9 mouse cellular contexts compared by ENCODE assay signal in the genomic region with DNA sequence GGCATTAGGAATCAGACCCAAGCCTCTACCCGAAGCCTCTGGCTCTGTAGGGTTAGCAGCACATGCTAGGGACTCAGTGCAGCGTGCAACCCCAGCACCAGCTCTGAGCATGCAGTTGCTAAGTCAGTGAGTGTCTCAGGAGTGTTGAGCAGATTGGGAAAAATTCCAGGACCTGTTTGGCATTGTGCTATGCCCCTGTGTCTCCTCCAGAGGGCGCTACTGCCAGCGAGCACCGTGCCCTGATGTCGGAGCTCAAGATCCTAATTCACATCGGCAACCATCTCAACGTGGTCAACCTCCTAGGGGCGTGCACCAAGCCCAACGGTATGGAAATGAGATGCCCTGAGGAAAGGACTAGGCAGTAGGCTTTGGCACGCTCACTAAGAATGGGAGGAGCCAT. TPM values are rescaled to one million over a fixed set of nuclear protein-coding genes. Genes with fewer than 3 reads are reported as not detected.
DNase-seq lines count a peak whose midpoint lies in the region; ATAC-seq lines count a peak whose summit lies in the region.
"Had no signal": no experiment of that assay in that cellular context is flagged by ENCODE, and none has a peak within 500 bp of the region (broad histone marks: within the 10 kb centered on the region; RNA-seq: fewer than 3 reads in every experiment).

No protein-coding gene starts in this region.

- H3K9ac ChIP-seq in heart, embryonic 11.5 days (ENCODE audit: low read depth, low read length) = no peak overlapping the region
- no peak overlapping the region for H3K9ac ChIP-seq in embryonic facial prominence, embryonic 13.5 days
- H3K9ac ChIP-seq in liver, embryonic 12.5 days = no peak overlapping the region

- no peak overlapping the region for H3K27ac ChIP-seq in heart, embryonic 11.5 days (ENCODE audit: low read depth, low read length)
- no peak overlapping the region for H3K27ac ChIP-seq in embryonic facial prominence, embryonic 13.5 days
- no peak overlapping the region for H3K27ac ChIP-seq in liver, embryonic 12.5 days

- DNase-seq in heart, postnatal 25 days (ENCODE audit: low spot score) = no peak
- peak; percentile 91 for DNase-seq in ES-CJ7 (ENCODE audit: low read depth, low spot score)
- DNase-seq in thymus, postnatal 14 days = no peak
- DNase-seq in adrenal gland, adult 8-10 months = no peak
- no peak for DNase-seq in left cerebral cortex, adult 18-20 months (ENCODE audit: low spot score in 2 of 2)

- H3K36me3 ChIP-seq in heart, embryonic 11.5 days (ENCODE audit: control insufficient read depth, insufficient read depth, low read length) = no peaks in the 10 kb centered on the region
- no peaks in the 10 kb centered on the region for H3K36me3 ChIP-seq in embryonic facial prominence, embryonic 13.5 days
- no peaks in the 10 kb centered on the region for H3K36me3 ChIP-seq in liver, embryonic 12.5 days

- intact Hi-C loops in heart, postnatal 25 days (cut with DNase I) = no loop called here

- ATAC-seq in heart, embryonic 11.5 days (replicated peaks; ENCODE audit: insufficient number of reproducible peaks, low FRiP score, low TSS enrichment) = no peak
- ATAC-seq in embryonic facial prominence, embryonic 13.5 days (ENCODE audit: insufficient number of reproducible peaks, insufficient read depth, low FRiP score, low TSS enrichment, low read depth) = no peak
- no peak for ATAC-seq in liver, embryonic 12.5 days

- whole genome bisulfite sequencing in heart, embryonic 11.5 days (ENCODE audit: insufficient replicate concordance) = 6% methylated on average over 11 of the region's 11 CpGs
- 3% methylated on average over 11 of the region's 11 CpGs for WGBS in embryonic facial prominence, embryonic 13.5 days
- WGBS in liver, embryonic 12.5 days (ENCODE audit: insufficient replicate concordance) = 28% methylated on average over 11 of the region's 11 CpGs

- no peaks in the 10 kb centered on the region for H3K9me3 ChIP-seq in heart, embryonic 11.5 days (replicated peaks; ENCODE audit: control insufficient read depth, low read length)
- no peaks in the 10 kb centered on the region for H3K9me3 ChIP-seq in embryonic facial prominence, embryonic 13.5 days
- no peaks in the 10 kb centered on the region for H3K9me3 ChIP-seq in liver, embryonic 12.5 days (replicated peaks)

- H3K4me2 ChIP-seq in heart, embryonic 11.5 days = peak overlapping the region; percentile 45
- H3K4me2 ChIP-seq in embryonic facial prominence, embryonic 13.5 days = peak overlapping the region; percentile 28; the same call in 1 of the 2 replicates
- H3K4me2 ChIP-seq in liver, embryonic 12.5 days = 0 out of 2 replicates have a peak overlapping the region, but pooled peaks have one; percentile 10

- H3K4me1 ChIP-seq in heart, embryonic 11.5 days (ENCODE audit: control insufficient read depth, insufficient read depth, low read length) = peaks cover 10% of the 10 kb centered on the region
- peaks cover 15% of the 10 kb centered on the region for H3K4me1 ChIP-seq in embryonic facial prominence, embryonic 13.5 days
- peaks cover 3% of the 10 kb centered on the region; the same call in 1 of the 2 replicates for H3K4me1 ChIP-seq in liver, embryonic 12.5 days

- H3K4me3 ChIP-seq in heart, embryonic 11.5 days (ENCODE audit: low read depth, low read length) = no peak overlapping the region
- H3K4me3 ChIP-seq in embryonic facial prominence, embryonic 13.5 days = no peak overlapping the region
- H3K4me3 ChIP-seq in liver, embryonic 12.5 days = no peak overlapping the region

- H3K27me3 ChIP-seq in heart, embryonic 11.5 days (ENCODE audit: control insufficient read depth, insufficient read depth, low read length) = peaks cover 49% of the 10 kb centered on the region
- peaks cover 73% of the 10 kb centered on the region for H3K27me3 ChIP-seq in embryonic facial prominence, embryonic 13.5 days
- peaks cover 64% of the 10 kb centered on the region for H3K27me3 ChIP-seq in liver, embryonic 12.5 days (replicated peaks)

RNA-seq across cellular contexts. Expression of gene Scgb3a1, which starts 27.0 kb away (rescaled TPM):
- polyA plus RNA-seq in heart, embryonic 11.5 days (2014; fragmentation: Nextera tagmentation; extraction: Ambion mirVana) = 0.86 and 1.1 TPM in 2 replicates
- total RNA-seq in heart, postnatal 25 days (2021) = 1 to 10 TPM; 1.2 to 1.4 TPM
- not detected in 2 replicates for polyA plus RNA-seq in embryonic facial prominence, embryonic 13.5 days (2015; fragmentation: Nextera tagmentation; extraction: Ambion mirVana)
- polyA plus RNA-seq in liver, embryonic 12.5 days (2016; fragmentation: Nextera tagmentation; extraction: Ambion mirVana) = not detected in 2 replicates
- total RNA-seq in adrenal gland, adult 8-10 months (2022) = not detected
- not detected for total RNA-seq in left cerebral cortex, adult 18-20 months (2021)
- polyA plus RNA-seq: neural tube, embryonic 14.5 days had no signal

RNA-seq across cellular contexts. Expression of gene Flt4, which starts 27.4 kb away (rescaled TPM):
- 6.3 and 7.6 TPM in 2 replicates for polyA plus RNA-seq in heart, embryonic 11.5 days (2014; fragmentation: Nextera tagmentation; extraction: Ambion mirVana)
- 10 to 100 TPM; 11.2 to 11.7 TPM for total RNA-seq in heart, postnatal 25 days (2021)
- 4.1 and 4.5 TPM in 2 replicates for polyA plus RNA-seq in embryonic facial prominence, embryonic 13.5 days (2015; fragmentation: Nextera tagmentation; extraction: Ambion mirVana)
- 4.7 and 4.8 TPM in 2 replicates for polyA plus RNA-seq in liver, embryonic 12.5 days (2016; fragmentation: Nextera tagmentation; extraction: Ambion mirVana)
- total RNA-seq in adrenal gland, adult 8-10 months (2022) = 10 to 100 TPM; 19.3 to 29.5 (median 23.4) TPM
- total RNA-seq in left cerebral cortex, adult 18-20 months (2021) = 1 to 10 TPM; 2.2 to 2.3 TPM
